Mouse (Mus musculus) cortical plate, adult 2 months (tissue): ENCODE data around the gene Selenbp2.
"Not testable (repeated sequence)": the region's sequence is repeated elsewhere in the genome, so short reads cannot be mapped to it uniquely, and the experiment has no call there.

Experiments used
- CTCF ChIP-seq: fragments of 200-500 bp; IDR thresholded peaks from 2 replicates; pipeline ENCODE4 v1.5.1; 2011; ENCODE audit warnings: mild to moderate bottlenecking, control low read depth, low read length; ENCODE audit not compliant: insufficient read depth; ENCODE audit errors: extremely low read depth
- POLR2A ChIP-seq: fragments of 200-500 bp; IDR thresholded peaks from 2 replicates; pipeline ENCODE4 v1.6.1; 2011; ENCODE audit warnings: mild to moderate bottlenecking, low read length, control low read depth; ENCODE audit not compliant: insufficient read depth; ENCODE audit errors: extremely low read depth

GRCm38 (mm10) chr3:94685989-94686772, 7.2 kb upstream of the Selenbp2 start:
- not testable (repeated sequence) for TF ChIP-seq POLR2A, CTCF
